Mouse (Mus musculus): Measurements from ENCODE around the gene Tmem204. TPM values are rescaled to one million over a fixed set of nuclear protein-coding genes. Genes with fewer than 3 reads are reported as not detected.

Tmem204 gene
- total RNA-seq, 1 experiment: 0.62 TPM

GRCm38 (mm10) chr17:25084835-25085385 is 1.5 kb upstream of the Tmem204 start:
- no peak for TF ChIP-seq CHD2 (IDR thresholded peaks at IDR 0.05; ENCODE audit: low read depth, low read length)
- TF ChIP-seq ZC3H11A (IDR thresholded peaks at IDR 0.05; ENCODE audit: borderline replicate concordance, low read depth, low read length): no peak
- no peak for TF ChIP-seq HCFC1 (IDR thresholded peaks at IDR 0.05; ENCODE audit: borderline replicate concordance, insufficient read depth, low read length)
- no peak for TF ChIP-seq ZNF384 (IDR thresholded peaks at IDR 0.05; ENCODE audit: low read depth, low read length)
- TF ChIP-seq MAFK (IDR thresholded peaks at IDR 0.05; ENCODE audit: insufficient read depth, low read depth, low read length): no peak
- Histone ChIP-seq H3K27ac (ENCODE audit: insufficient read depth, low read depth, low read length, poor library complexity, severe bottlenecking) (no peak overlapping the region), H3K36me3 (ENCODE audit: control insufficient read depth, insufficient read depth, low read length, poor library complexity, severe bottlenecking) (peaks cover 4% of the 10 kb centered on the region; the same call in 1 of the 2 replicates), H3K9me3 (ENCODE audit: control insufficient read depth, insufficient read depth, low read depth, low read length) (no peaks in the 10 kb centered on the region), H3K4me1 (ENCODE audit: control insufficient read depth in 2 of 2, insufficient read depth in 2 of 2, low read length in 2 of 2, poor library complexity in 1 of 2) (peaks cover 0 to 2% of the 10 kb centered on the region in 2 experiments; a peak in 1 of 4 replicates), H3K9ac (ENCODE audit: insufficient read depth, low read depth, low read length, poor library complexity, severe bottlenecking) (no peak overlapping the region), H3K4me3 (ENCODE audit: insufficient read depth in 1 of 2, low read depth in 1 of 2, low read length in 2 of 2, poor library complexity in 1 of 2, severe bottlenecking in 1 of 2) (no peak overlapping the region)
- in situ Hi-C loops (cut with MboI; ENCODE audit: low sequenced_read_pairs in 2 of 2, unreplicated experiment in 2 of 2): no loop called here
- no peak for DNase-seq (ENCODE audit: low read depth, low spot score)

DNA sequence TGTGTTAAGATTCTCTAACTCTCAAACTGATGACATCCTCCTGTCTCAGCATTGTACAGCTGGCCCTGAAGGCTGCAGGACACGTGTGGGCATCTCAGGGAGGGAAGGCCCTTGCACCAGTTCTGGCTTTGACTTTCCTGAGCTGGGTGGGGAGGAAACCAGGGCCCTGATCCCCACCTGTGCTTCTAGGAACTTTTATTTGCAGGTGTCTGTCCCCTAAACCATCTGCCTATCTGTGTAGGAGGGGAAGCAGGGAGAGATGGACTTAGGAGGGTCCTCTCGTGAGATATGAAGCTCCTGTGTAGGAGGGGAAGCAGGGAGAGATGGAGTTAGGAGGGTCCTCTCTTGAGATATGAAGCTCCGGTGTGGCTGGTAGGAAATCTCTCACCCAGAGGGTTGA is 504 bp downstream of the Tmem204 start:
- Histone ChIP-seq H3K4me3 (ENCODE audit: insufficient read depth in 1 of 2, low read depth in 1 of 2, low read length in 2 of 2, poor library complexity in 1 of 2, severe bottlenecking in 1 of 2) (no peak overlapping the region), H3K4me1 (ENCODE audit: control insufficient read depth in 2 of 2, insufficient read depth in 2 of 2, low read length in 2 of 2, poor library complexity in 1 of 2) (peaks cover 0 to 2% of the 10 kb centered on the region in 2 experiments; a peak in 1 of 4 replicates), H3K27ac (ENCODE audit: insufficient read depth, low read depth, low read length, poor library complexity, severe bottlenecking) (no peak overlapping the region), H3K9ac (ENCODE audit: insufficient read depth, low read depth, low read length, poor library complexity, severe bottlenecking) (no peak overlapping the region), H3K9me3 (ENCODE audit: control insufficient read depth, insufficient read depth, low read depth, low read length) (no peaks in the 10 kb centered on the region), H3K36me3 (ENCODE audit: control insufficient read depth, insufficient read depth, low read length, poor library complexity, severe bottlenecking) (no peaks in the 10 kb centered on the region)
- no peak for DNase-seq (ENCODE audit: low read depth, low spot score)
- in situ Hi-C loops (cut with MboI; ENCODE audit: low sequenced_read_pairs in 2 of 2, unreplicated experiment in 2 of 2): no loop called here
- no peak for TF ChIP-seq CHD2 (IDR thresholded peaks at IDR 0.05; ENCODE audit: low read depth, low read length)
- TF ChIP-seq ZNF384 (IDR thresholded peaks at IDR 0.05; ENCODE audit: low read depth, low read length): no peak
- no peak for TF ChIP-seq ZC3H11A (IDR thresholded peaks at IDR 0.05; ENCODE audit: borderline replicate concordance, low read depth, low read length)
- no peak for TF ChIP-seq HCFC1 (IDR thresholded peaks at IDR 0.05; ENCODE audit: borderline replicate concordance, insufficient read depth, low read length)
- TF ChIP-seq MAFK (IDR thresholded peaks at IDR 0.05; ENCODE audit: insufficient read depth, low read depth, low read length): no peak

DNA sequence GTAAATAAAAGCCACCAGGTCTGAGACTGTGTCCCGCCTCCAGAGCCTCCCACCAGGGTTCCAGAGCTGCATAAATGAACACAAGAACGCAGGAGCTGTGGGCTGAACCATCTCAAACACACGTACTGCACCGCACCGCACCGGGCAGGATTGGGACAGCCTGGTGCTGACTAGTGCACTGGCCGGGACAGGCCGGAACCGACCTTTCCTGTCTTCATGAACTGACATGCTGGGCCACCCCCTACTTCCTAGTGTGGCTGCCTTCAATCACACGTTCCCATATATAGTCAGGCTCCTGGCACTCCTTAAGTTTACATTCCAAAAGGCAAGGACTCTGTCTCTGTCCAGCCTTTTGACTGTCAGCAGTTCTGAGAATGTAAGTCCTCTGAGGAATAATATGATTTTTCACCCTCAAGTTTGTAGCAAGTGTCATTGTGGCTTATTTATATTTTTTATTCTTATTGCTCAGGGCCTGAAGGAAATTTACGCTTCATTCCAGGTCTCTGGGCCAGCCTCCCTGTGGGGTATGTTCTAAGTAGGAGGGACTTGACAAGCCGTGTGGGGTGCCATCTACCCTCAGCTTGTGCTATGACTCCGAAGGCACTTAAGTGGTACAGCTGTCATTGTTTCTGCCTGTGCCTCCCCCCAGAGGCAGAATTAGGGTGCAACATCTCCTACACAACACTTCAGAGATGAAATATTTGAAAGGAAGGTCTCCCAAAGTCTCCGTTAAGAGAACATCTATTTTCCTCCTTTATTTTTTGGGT is 1.1 kb downstream of the Tmem204 start:
- no peak for DNase-seq (ENCODE audit: low read depth, low spot score)
- no peaks in the 10 kb centered on the region for H3K9me3 ChIP-seq (ENCODE audit: control insufficient read depth, insufficient read depth, low read depth, low read length)
- H3K27ac ChIP-seq (ENCODE audit: insufficient read depth, low read depth, low read length, poor library complexity, severe bottlenecking): no peak overlapping the region
- no peak overlapping the region for H3K4me3 ChIP-seq (ENCODE audit: insufficient read depth in 1 of 2, low read depth in 1 of 2, low read length in 2 of 2, poor library complexity in 1 of 2, severe bottlenecking in 1 of 2)
- H3K36me3 ChIP-seq (ENCODE audit: control insufficient read depth, insufficient read depth, low read length, poor library complexity, severe bottlenecking): no peaks in the 10 kb centered on the region
- no peak overlapping the region for H3K9ac ChIP-seq (ENCODE audit: insufficient read depth, low read depth, low read length, poor library complexity, severe bottlenecking)
- no peak for TF ChIP-seq ZNF384 (IDR thresholded peaks at IDR 0.05; ENCODE audit: low read depth, low read length)
- no peak for TF ChIP-seq HCFC1 (IDR thresholded peaks at IDR 0.05; ENCODE audit: borderline replicate concordance, insufficient read depth, low read length)
- TF ChIP-seq ZC3H11A (IDR thresholded peaks at IDR 0.05; ENCODE audit: borderline replicate concordance, low read depth, low read length): no peak
- no peak for TF ChIP-seq CHD2 (IDR thresholded peaks at IDR 0.05; ENCODE audit: low read depth, low read length)
- no peak for TF ChIP-seq MAFK (IDR thresholded peaks at IDR 0.05; ENCODE audit: insufficient read depth, low read depth, low read length)
- in situ Hi-C loops (cut with MboI; ENCODE audit: low sequenced_read_pairs in 2 of 2, unreplicated experiment in 2 of 2): no loop called here
- peaks cover 0 to 2% of the 10 kb centered on the region in 2 experiments; a peak in 1 of 4 replicates for H3K4me1 ChIP-seq (ENCODE audit: control insufficient read depth in 2 of 2, insufficient read depth in 2 of 2, low read length in 2 of 2, poor library complexity in 1 of 2)

GRCm38 (mm10) chr17:25080960-25081381 is 2.4 kb downstream of the Tmem204 start:
- Histone ChIP-seq H3K9me3 (ENCODE audit: control insufficient read depth, insufficient read depth, low read depth, low read length) (no peaks in the 10 kb centered on the region), H3K4me1 (ENCODE audit: control insufficient read depth in 2 of 2, insufficient read depth in 2 of 2, low read length in 2 of 2, poor library complexity in 1 of 2) (peaks cover 0 to 2% of the 10 kb centered on the region in 2 experiments; a peak in 1 of 4 replicates), H3K27ac (ENCODE audit: insufficient read depth, low read depth, low read length, poor library complexity, severe bottlenecking) (no peak overlapping the region), H3K4me3 (ENCODE audit: insufficient read depth in 1 of 2, low read depth in 1 of 2, low read length in 2 of 2, poor library complexity in 1 of 2, severe bottlenecking in 1 of 2) (no peak overlapping the region), H3K36me3 (ENCODE audit: control insufficient read depth, insufficient read depth, low read length, poor library complexity, severe bottlenecking) (no peaks in the 10 kb centered on the region), H3K9ac (ENCODE audit: insufficient read depth, low read depth, low read length, poor library complexity, severe bottlenecking) (no peak overlapping the region)
- TF ChIP-seq HCFC1 (IDR thresholded peaks at IDR 0.05; ENCODE audit: borderline replicate concordance, insufficient read depth, low read length): no peak
- no peak for TF ChIP-seq ZC3H11A (IDR thresholded peaks at IDR 0.05; ENCODE audit: borderline replicate concordance, low read depth, low read length)
- TF ChIP-seq MAFK (IDR thresholded peaks at IDR 0.05; ENCODE audit: insufficient read depth, low read depth, low read length): no peak
- TF ChIP-seq ZNF384 (IDR thresholded peaks at IDR 0.05; ENCODE audit: low read depth, low read length): no peak
- no peak for TF ChIP-seq CHD2 (IDR thresholded peaks at IDR 0.05; ENCODE audit: low read depth, low read length)
- DNase-seq (ENCODE audit: low read depth, low spot score): no peak
- in situ Hi-C loops (cut with MboI; ENCODE audit: low sequenced_read_pairs in 2 of 2, unreplicated experiment in 2 of 2): no loop called here

Measured in ES-E14 (cell line).